Mouse (Mus musculus): Measurements from ENCODE around the gene Mcoln2. TPM values are rescaled to one million over a fixed set of nuclear protein-coding genes. Genes with fewer than 3 reads are reported as not detected.
A peak's percentile ranks its signal among the peaks of the same experiment; 100 is the strongest.

The Mcoln2 gene
- total RNA-seq, 2 experiments from 2014 or later = 2.0 to 4.0 TPM

DNA sequence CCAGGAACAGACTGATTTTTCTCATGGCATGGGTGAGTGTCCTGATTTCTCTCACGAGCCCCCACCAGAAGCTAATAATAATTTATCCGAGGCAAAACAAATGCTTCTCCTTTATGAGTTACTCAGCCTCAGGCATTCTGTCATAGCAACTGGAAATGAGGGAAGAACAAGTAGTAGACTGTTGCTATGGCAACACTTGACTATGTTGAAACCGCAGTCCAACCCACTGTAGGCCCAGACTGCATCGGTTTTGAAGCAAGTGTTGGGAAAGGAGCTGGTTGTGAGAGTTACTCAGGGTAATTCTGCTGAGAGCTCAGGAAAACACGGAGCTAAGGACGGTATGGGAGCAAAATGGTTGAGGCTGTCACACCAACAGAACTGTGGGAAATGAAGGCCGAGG is 7.1 kb upstream of the Mcoln2 start:
- no peak for ATAC-seq (replicated peaks; ENCODE audit: poor library complexity)

DNA sequence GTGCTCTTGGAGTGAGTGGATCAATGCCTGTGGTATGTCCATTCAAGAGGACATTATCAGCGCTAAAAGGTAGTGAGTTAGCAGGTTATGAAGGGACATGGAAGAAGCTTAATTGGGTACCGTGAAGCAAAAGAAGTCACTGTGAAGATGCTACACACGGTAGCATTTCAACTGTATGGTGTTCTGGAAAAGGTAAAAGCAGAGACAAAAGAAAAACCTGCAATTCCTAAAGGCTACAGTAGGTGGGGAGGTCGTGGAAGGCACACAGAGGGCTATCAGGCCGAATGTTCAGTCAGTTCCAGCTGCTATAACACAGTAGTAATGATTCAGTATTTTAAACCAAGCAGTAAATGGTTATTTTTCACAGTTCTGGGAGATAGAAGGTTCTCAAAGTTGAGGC is 4.1 kb upstream of the Mcoln2 start:
- peak; percentile 48; the same call in 1 of the 2 replicates for ATAC-seq (replicated peaks; ENCODE audit: poor library complexity)

DNA sequence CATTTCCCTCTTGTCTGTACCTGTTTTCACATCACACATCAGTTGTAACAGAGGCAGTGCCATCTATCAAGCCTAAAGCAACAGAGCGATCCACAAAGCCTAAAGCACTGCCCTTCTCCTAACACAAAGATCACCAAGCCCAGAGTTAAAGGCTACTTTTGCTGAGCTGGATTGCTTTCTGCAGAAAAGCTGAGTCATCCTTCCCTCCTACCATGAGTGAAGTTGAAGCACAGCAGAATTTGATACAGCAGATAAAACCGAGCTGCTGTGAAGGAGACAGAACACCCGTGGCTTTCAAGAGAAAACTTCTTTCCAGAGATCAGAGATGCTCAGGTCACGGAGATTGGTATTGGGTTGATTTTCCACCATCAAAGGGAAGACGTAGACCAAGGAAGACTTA is 3.5 kb upstream of the Mcoln2 start:
- peak; percentile 37 for ATAC-seq (replicated peaks; ENCODE audit: poor library complexity)

DNA sequence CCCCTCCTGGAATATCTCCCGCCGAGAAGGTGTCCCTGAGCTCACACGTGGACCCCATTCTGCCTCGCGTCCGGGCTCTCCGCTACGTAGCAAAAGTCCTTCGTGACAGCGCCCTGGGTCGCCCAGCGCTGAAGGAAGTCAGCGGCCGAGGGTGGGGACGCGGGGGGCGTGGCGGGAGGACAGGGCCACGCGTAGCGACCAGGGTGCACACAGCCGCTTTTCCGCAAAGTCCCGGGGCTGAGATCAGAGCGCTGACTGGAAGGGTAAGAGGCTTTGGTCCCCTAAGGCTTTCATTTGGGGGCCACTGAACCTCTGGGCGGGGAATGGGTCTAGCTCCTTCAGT is 396 bp downstream of the Mcoln2 start:
- ATAC-seq (replicated peaks; ENCODE audit: poor library complexity) = peak; percentile 75

DNA sequence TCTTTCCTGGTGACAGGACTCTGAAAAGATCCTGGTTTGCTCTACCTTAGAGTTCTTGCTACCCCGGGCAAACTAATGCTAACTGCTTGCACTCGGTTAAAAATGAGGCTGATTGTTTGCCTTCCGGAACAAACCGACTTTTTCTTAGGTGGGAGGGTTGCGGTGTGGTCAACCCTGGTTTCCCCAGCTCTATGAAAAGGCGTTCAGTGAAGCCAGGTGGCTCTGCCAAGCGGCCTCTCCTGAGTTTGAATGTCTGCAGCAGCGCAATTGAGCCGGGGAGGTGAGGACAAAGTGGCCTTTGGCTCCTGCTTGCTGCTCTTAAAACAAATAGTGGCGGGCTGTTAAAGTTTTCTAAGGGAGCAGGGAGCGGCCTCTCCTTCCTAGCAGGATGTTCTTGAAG is 927 bp downstream of the Mcoln2 start:
- ATAC-seq (replicated peaks; ENCODE audit: poor library complexity) = peak; percentile 21; the same call in 1 of the 2 replicates

DNA sequence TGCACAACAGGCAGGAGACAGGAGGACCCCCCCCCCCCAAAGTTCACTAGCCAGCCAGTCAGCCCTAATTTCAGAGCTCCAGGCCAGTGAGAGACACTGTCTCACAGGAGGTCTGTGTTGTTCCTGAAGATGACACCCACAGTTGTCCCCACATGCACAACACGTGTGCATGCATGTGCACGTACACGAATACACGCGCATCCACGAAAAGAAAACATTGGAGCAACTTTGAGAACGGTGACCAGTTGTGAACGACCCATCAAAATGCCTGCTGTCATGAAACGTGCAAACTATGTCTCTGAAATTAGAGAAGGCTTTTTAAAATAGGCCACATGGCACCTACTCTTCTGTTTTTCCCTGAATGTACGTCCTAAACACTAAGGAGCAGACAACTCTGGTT is 1.7 kb downstream of the Mcoln2 start:
- ATAC-seq (replicated peaks; ENCODE audit: poor library complexity) = no peak

DNA sequence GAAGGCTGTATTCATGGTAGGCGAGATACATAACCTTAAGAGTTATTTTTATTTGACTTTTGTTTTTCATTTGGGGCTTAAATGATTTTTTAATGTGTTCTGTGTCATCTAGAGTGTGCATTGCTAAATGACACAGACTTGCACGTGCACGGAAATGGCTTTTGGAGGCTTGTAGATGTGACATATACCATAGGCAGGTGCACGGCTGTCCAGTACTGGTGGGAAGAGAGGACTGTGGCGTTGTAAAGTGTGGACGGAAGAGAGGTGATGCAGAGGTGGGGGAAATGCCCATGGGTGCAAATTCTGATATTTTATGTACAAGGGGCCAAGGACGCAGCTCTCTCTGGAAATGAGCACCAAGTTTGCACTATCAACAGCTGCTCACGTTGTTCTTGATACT is 2.1 kb downstream of the Mcoln2 start:
- no peak for ATAC-seq (replicated peaks; ENCODE audit: poor library complexity)

DNA sequence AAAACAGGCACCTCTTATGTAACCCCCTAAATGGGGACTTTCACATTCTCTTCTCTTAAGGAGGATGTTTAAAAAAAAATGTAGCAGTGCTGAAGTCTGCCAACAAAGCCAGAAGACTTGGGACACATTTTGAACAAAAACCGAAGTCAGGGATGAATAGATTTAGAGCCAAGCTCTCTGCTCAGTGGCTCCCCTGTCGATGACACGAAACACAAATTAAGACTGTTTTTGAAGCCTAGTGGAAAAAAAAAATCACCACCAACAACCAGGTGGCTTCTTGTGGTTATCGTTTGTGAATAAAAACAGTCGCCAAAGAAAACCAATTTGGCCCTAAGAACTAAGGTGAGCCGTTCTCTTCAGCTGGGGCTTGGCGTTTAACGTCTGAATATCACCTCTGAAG is 2.7 kb downstream of the Mcoln2 start:
- ATAC-seq (replicated peaks; ENCODE audit: poor library complexity) = no peak

DNA sequence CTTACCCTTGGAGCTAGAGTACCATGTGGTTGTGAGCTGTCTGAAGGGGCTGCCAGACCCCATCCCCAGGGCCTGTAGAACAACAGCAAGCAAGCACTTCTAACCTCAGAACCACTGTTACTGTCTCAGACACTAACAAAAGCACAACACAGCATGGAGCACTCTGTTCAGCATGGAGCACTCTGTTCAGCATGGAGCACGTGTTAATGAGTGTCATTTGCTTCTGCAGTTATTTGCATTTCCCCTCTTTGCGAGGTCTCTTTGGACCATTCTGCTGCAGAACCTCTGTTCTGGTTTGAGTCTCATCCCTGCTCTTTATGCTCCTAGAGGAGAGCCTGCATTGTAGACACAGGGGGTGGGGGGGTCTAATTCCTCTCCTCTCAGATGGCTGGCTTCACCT is 3.3 kb downstream of the Mcoln2 start:
- no peak for ATAC-seq (replicated peaks; ENCODE audit: poor library complexity)

DNA sequence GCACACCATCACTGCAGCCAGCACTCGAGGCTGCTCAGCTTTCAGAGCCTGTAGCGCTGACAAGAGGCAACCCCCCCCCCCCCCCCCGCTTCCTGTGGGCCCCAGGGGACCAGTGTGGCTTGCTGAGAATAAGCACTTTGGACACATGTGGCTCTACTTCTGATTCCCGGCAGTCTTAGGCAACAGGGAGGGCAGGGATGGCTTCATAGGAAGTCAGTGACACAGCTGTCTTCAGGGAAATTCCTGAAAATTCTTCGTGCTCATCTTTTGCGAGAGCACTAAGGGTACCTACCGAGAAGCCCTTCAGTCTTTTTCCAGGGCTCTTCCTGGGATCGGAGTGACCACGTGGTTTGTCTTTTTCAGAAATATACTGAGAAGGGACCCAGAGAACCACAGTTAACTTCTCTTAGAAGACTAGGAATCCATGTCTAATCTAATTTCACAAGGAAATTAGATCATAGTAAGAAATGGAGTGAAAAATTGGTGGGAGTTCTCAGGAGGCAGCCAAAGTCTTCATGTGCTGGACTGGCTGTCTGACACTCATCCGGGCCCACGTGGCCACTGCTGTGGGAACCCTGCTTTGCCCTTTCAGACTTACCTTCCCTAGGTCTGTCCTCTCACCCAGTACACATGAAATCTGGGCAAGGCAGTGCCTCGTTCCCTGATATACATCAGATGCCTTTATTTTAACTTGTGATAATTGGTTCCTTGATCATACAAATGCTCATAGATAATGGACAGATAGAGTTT is 4.4 kb downstream of the Mcoln2 start:
- no peak for ATAC-seq (replicated peaks; ENCODE audit: poor library complexity)

DNA sequence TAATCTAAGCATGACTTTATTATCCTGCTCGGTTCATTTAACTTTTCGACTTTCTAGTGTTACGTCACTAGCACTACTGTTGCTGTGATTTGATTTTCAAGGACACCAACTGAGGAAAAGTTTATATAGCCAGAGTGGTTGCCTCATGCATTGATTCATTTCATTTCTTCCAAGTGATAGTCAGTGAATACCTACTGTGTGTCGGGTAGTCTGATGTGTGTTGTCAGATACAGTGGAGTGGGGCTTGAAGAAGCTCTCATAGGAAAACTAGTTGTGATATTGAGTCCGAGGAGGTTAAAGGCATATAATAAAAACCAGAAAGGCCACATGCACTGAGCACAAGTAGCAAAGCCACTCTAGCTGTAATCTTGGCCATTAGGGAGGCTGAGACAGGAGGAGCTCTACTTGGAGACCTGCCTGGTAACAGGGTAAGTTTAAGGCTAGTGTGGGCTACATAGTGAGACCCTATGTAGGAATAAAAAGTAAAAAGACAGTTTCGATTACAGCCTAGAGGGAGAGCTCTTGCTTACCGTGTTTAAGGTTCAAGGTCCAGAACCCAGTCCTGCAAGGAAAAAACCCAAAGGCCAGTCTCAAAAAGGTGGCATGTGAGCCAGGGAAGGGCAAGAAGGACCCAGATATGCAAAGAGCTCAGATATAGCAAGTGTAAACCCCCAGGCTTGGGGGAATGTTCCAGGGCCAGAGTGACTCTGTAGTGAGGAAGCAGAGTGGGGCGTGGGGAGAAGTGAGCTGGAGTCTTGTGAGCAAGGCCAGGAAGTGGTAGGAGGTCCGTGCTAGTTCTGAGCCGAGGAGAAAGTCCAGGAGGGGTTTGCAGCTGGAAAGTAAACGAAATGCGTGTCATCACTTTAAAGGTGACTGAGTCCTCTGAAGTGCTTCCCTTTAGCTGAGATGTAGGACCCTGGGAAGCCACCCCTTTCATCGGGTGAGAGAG is 6.3 kb downstream of the Mcoln2 start:
- peak; percentile 54 for ATAC-seq (replicated peaks; ENCODE audit: poor library complexity)

DNA sequence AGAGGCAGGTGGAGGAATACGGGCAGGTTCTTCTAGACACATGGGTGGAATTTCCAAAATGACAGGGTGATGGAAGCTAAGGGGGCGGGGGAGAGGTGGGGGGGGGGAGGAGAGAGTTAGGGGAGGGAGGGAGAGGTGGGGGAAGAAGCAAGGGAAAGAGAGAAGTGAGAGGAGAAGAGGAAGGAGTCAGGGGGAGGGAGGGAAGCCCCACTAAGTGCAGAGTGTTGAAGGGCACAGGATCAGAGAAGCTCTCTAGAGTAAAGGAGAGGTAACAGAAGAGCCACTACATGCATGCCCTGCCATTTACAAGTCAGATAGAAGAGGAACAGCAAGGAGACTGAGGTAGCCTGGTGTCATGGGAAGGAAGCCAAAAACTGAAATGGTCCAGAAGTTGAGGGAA is 7.2 kb downstream of the Mcoln2 start:
- ATAC-seq (replicated peaks; ENCODE audit: poor library complexity) = peak; percentile 32

DNA sequence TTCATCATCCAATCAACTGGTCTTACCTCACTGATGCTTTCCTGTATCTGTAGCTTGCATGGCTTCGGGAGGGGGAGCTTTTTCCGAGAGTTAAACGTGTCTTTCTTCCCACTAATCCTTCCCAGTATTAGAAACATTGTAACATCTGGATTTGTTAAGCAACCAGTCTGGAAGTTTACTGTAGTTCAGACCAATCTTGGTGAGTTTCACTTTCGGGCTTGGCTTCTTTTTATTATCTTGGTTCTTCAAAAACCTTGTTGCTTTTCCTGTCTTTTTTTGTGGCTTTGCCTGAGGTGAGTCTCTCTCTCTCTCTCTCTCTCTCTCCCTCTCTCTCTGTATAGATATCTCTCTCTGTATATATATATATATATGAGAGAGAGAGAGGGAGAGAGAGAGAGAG is 8.4 kb downstream of the Mcoln2 start:
- no peak for ATAC-seq (replicated peaks; ENCODE audit: poor library complexity)

DNA sequence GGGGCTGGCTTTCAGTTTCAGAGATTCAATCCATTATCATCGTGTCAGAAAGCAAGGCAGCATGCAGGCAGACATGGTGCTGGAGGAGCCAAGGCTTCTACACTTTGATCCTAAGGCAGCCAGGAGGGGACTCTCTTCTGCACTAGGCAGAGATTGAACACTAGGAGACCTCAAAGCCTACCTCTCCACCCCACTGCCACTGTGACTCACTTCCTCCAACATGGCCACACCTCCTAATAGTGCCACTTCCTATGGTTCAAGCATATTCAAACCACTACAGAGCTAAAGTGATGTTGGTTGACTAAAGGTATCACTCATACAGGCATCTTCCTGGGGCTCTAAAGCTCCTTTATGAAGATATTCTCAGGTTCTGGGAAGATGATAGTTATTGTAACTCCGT is 9.7 kb downstream of the Mcoln2 start:
- peak; percentile 45 for ATAC-seq (replicated peaks; ENCODE audit: poor library complexity)

DNA sequence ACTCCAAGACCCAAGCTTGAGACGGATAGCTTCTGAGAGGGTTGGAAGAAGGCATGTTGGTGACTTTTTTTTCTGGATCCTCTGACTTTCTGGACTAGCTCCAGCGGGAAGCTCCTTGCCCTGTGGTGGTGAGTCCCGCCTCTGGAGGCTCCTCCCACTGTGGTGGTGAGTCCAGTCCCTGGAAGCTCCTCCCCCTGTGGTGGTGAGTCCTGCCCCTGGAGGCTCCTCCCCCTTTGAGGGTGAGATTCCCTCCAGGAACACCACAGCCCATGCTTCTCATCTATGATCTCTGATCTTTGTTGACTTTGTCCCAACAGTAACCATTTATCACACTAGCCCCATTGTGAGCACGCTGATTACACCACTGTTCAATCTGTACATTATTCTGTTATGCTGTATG is 12.6 kb downstream of the Mcoln2 start:
- ATAC-seq (replicated peaks; ENCODE audit: poor library complexity) = no peak

DNA sequence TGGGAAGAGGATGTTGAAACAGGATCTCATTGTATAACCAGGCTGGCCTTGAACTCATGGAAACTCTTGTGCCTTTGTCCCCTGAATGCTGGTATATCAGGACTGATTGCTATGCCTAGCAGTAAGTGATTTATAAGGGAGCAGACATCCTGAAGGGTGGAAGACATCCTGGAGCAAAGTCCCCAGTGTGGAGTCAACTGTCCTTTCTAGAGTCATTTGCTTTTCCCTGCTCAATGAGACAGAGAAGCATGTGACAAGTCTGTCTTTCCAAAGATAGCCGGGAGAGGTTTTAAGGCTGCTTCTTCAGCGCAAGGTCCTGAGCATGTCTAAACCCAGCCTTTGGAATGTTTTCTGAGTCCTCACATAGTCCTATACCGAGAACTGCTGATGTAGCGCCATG is 19.7 kb downstream of the Mcoln2 start:
- no peak for ATAC-seq (replicated peaks; ENCODE audit: poor library complexity)

DNA sequence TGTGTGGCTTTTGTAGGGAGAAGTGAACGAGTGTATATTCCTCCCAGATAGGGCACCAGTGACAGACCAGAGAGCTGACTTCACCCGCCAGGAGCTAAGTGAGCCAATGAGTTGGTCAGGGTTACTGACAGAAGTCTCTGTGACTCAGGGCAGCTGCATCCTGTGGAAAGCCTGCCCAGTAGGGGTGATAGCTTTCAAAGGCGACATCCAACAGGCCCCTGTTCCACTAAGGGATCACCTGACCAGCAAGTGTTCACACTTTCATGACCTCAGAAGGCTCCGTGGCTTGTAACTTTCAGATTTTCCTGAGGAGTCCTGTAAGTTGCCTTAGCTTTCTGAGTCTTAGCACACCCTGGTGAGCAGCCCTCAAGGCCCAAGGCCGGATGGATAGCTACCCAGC is 23.4 kb downstream of the Mcoln2 start:
- no peak for ATAC-seq (replicated peaks; ENCODE audit: poor library complexity)

DNA sequence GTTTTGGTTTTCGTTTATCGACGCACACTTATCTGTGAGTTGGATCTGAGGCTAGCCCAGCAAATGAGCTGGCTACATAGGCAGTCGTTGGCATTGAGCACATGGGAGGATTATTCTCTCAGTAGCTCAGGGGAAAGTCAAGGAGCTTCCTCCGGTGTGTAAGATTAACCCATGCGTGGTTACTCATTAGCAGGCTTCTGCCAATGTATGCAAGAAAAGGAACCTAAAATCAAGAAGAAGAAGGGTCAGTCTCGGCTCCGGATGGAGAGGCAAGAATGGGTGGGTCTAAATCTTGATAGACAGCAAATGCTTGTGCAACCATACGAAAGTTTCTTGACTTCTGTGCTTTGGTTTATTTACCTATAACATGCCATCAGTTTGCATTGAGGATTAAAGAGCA is 24.6 kb downstream of the Mcoln2 start:
- ATAC-seq (replicated peaks; ENCODE audit: poor library complexity) = no peak

DNA sequence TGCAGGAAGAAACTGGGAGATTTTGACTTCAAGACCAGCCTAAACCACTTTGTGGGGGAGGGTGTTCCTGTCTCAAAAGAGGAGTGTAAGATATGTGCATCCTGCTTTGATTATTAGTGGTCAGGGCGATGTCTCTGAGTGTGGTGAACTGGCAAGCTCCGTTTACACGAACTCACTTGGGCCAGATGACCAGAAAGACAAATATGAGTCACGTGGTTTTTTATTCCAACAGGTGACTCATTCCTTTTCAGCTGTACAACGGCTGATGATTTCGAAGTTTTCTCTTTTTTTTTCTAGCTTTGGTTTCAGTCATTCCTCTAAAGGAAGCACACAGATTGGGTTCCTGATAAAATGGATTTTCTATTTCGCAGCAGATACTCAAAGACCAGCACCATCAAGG is 27.7 kb downstream of the Mcoln2 start:
- ATAC-seq (replicated peaks; ENCODE audit: poor library complexity) = no peak

DNA sequence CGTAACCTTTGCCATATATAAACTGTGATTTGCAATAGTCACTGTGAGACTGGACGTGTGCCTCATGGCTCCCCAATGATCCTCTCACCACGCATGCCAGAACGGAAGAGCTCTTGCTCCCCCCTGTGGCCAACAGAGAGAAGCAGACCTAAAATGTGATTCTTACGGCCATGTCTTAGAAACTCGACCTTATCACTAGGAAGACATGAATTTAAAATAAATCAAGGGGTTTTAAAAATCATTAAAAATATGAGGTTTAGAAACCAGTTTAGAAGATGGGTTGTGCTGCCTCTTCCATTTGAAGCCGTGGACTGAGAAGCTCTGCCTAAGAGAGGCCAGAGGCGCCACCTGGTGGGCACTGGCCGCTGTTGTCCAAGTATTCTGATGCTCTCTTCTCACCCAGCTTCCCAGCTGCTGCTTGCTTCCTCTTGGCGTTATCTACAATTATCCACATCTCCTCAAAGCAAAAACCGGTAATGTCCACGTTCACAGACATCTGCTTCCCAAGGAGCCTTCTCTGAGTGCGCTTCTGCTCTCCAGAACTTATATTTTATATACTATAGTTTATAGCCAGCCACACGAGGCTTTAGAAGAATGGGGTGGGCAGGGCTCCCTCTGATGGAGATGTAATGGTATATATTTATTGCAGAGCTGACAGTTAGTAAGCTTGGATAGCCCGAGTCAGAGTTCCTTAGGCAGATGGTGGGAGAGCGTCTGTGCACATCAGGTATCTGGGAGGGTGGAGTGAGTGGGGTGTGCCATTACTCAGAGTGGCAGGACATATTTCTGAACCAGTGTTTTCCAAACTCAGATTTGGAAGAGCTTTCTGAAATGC is 28.3 kb downstream of the Mcoln2 start:
- peak; percentile 85 for ATAC-seq (replicated peaks; ENCODE audit: poor library complexity)

DNA sequence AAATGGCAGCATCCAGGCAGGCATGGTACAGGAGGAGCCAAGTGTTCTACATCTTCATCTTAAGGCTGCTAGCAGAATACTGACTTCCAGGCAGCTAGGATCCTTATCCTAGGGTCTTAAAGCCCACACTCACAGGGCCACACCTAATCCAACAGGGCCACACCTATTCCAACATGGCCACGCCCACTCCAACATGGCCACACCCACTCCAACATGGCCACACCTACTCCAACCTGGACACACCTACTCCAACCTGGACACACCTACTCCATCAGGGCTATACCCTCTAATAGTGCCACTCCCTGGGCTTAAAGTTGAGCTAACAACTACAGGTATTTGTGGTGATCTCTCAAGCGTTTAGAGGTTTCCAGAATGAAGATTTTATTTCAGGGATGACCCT is 30.7 kb downstream of the Mcoln2 start:
- no peak for ATAC-seq (replicated peaks; ENCODE audit: poor library complexity)
